Mouse (Mus musculus) heart, embryonic 10.5 days (tissue): Measurements from ENCODE around the gene Gm4312. TPM values are rescaled to one million over a fixed set of nuclear protein-coding genes. Genes with fewer than 3 reads are reported as not detected.
"Not testable (repeated sequence)": the region's sequence is repeated elsewhere in the genome, so short reads cannot be mapped to it uniquely, and the experiment has no call there.

Experiments
- DNase-seq: peaks from one replicate; pipeline ENCODE4 v3.0.0-alpha.2; 2017; ENCODE audit warnings: low spot score
- H3K27ac ChIP-seq: fragments of 300-500 bp; sonication (generic); 2 replicates; pipeline ENCODE4 v1.5.1; 2016; ENCODE audit warnings: mild to moderate bottlenecking
- H3K27me3 ChIP-seq: fragments of 300-500 bp; sonication (generic); 2 replicates; pipeline ENCODE4 v1.6.1; 2016; ENCODE audit warnings: mild to moderate bottlenecking; ENCODE audit not compliant: poor library complexity, insufficient read depth, severe bottlenecking
- H3K36me3 ChIP-seq: fragments of 300-500 bp; sonication (generic); 2 replicates; pipeline ENCODE4 v1.6.1; 2016; ENCODE audit warnings: mild to moderate bottlenecking, moderate library complexity
- H3K4me1 ChIP-seq: fragments of 300-500 bp; sonication (generic); 2 replicates; pipeline ENCODE4 v1.6.1; 2016; ENCODE audit warnings: mild to moderate bottlenecking
- H3K4me3 ChIP-seq: fragments of 300-500 bp; sonication (generic); 2 replicates; pipeline ENCODE4 v1.5.1; 2016; ENCODE audit warnings: mild to moderate bottlenecking, moderate library complexity
- H3K9me3 ChIP-seq: fragments of 300-500 bp; sonication (generic); 2 replicates; pipeline ENCODE4 v1.6.1; 2016; ENCODE audit warnings: mild to moderate bottlenecking, moderate library complexity
- WGBS: fragments of 180-500 bp; shearing (Covaris S2); methylation state at CpG from one replicate; pipeline ENCODE4 v1.1.7; 2016; 5-methylcytosine and 5-hydroxymethylcytosine counted together
- polyA plus RNA-seq: library from polyadenylated mRNA; unstranded; fragments of >200 nt; fragmentation: Nextera tagmentation; extraction: Ambion mirVana; gene quantifications from 2 replicates; pipeline ENCODE4 v1.2.1, GENCODE M21; 2016

The Gm4312 gene
- polyA plus RNA-seq, result not detected in 2 replicates

DNA sequence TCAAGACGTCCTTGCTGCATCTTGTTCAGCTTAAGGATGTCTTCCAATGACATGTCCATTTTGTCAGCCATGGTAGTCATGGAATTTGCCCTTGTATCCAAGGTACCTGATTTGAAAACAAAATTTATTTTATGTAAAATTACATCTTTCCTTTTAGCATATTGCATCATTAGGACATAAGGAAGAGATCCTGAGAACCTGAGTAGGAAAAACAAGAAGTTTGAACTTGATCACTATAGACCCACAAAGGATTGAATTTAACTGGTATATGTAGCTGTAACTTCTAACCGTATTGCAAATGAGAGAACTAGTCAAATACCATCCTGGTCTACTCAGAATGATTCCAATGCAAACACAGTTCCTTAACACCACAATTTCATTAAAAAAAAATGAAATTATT is at the start of gene Gm4312:
Gm4312 (minus strand) TSS at position 101 of the 400 bp plus-strand sequence.
- not testable (repeated sequence) for H3K27me3 ChIP-seq, H3K36me3 ChIP-seq, H3K4me1 ChIP-seq, H3K27ac ChIP-seq, DNase-seq, H3K9me3 ChIP-seq, H3K4me3 ChIP-seq
- WGBS, result no CpG with 5 or more reads among the region's 2 CpGs

- H3K27me3 ChIP-seq, result no peaks in the 10 kb centered on the region
- DNase-seq, result no peak
- H3K9me3 ChIP-seq, result no peaks in the 10 kb centered on the region
- H3K36me3 ChIP-seq, result no peaks in the 10 kb centered on the region
- no peak overlapping the region for H3K27ac ChIP-seq
- H3K4me3 ChIP-seq, result no peak overlapping the region
- 72% methylated on average over 2 of the region's 2 CpGs for WGBS
- no peaks in the 10 kb centered on the region for H3K4me1 ChIP-seq
Measured at GRCm38 (mm10) chr10:100427592-100427991, 45.2 kb upstream of the Gm4312 start.

GRCm38 (mm10) chr10:100415566-100415965 is 33.2 kb upstream of the Gm4312 start:
- H3K9me3 ChIP-seq, result no peaks in the 10 kb centered on the region
- no peaks in the 10 kb centered on the region for H3K36me3 ChIP-seq
- H3K27ac ChIP-seq, result no peak overlapping the region
- no peaks in the 10 kb centered on the region for H3K27me3 ChIP-seq
- H3K4me1 ChIP-seq, result no peaks in the 10 kb centered on the region
- 85% methylated on average over 7 of the region's 7 CpGs for WGBS
- DNase-seq, result no peak
- H3K4me3 ChIP-seq, result no peak overlapping the region

GRCm38 (mm10) chr10:100402301-100402700 is 19.9 kb upstream of the Gm4312 start:
- WGBS, result 81% methylated on average over 6 of the region's 6 CpGs
- not testable (repeated sequence) for H3K27ac ChIP-seq, H3K27me3 ChIP-seq, H3K9me3 ChIP-seq, DNase-seq, H3K4me1 ChIP-seq, H3K4me3 ChIP-seq, H3K36me3 ChIP-seq

DNA sequence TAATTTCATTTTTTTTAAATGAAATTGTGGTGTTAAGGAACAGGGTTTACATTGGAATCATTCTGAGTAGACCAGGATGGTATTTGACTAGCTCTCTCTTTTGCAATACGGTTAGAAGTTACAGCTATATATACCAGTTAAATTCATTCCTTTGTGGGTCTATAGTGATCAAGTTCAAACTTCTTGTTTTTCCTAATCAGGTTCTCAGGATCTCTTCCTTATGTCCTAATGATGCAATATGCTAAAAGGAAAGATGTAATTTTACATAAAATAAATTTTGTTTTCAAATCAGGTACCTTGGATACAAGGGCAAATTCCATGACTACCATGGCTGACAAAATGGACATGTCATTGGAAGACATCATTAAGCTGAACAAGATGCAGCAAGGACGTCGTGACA is 21.3 kb downstream of the Gm4312 start, which contains the start of gene Gm4307:
Gm4307 (plus strand) TSS at position 301 of the 400 bp plus-strand sequence.
- not testable (repeated sequence) for DNase-seq, H3K9me3 ChIP-seq, H3K4me3 ChIP-seq, H3K27ac ChIP-seq, H3K27me3 ChIP-seq, H3K36me3 ChIP-seq, H3K4me1 ChIP-seq
- no CpG with 5 or more reads among the region's 3 CpGs for WGBS

DNA sequence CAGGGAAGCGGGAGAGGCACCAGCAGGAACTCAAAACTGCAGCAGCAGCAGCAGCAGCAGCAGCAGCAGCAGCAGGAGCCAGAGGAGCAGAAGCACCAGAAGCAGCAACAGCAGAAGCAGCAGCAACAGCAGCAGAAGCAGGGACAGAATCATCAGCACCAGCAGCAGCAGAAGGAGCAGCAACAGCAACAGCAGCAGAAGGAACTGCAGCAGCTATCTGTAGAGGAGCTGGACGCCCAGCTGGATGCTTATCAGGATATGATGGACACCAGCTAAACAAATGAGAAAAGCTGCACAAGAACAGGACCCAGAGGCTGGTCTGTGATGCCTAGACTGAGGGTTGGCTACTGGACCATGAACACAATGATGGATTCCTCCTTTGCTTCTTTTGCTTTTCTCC is 25.5 kb downstream of the Gm4312 start:
- not testable (repeated sequence) for H3K9me3 ChIP-seq, H3K27me3 ChIP-seq, H3K27ac ChIP-seq, DNase-seq, H3K4me3 ChIP-seq, H3K36me3 ChIP-seq, H3K4me1 ChIP-seq
- WGBS, result 51% methylated on average over 2 of the region's 2 CpGs

- not testable (repeated sequence) for H3K9me3 ChIP-seq, H3K4me3 ChIP-seq, H3K4me1 ChIP-seq, DNase-seq, H3K27ac ChIP-seq, H3K27me3 ChIP-seq, H3K36me3 ChIP-seq
- WGBS, result no CpG with 5 or more reads among the region's 3 CpGs
Measured at GRCm38 (mm10) chr10:100350793-100351192, 31.6 kb downstream of the Gm4312 start, which contains the start of gene Gm4305. Gene Gm4305 (plus strand): TSS chr10:100351093.

- H3K4me3 ChIP-seq, DNase-seq, H3K36me3 ChIP-seq, H3K27me3 ChIP-seq, H3K27ac ChIP-seq, H3K9me3 ChIP-seq, H3K4me1 ChIP-seq: not testable (repeated sequence)
- WGBS, result no CpG with 5 or more reads among the region's 3 CpGs
Measured at GRCm38 (mm10) chr10:100345672-100346071, 36.7 kb downstream of the Gm4312 start, which contains the start of gene Gm4303. Gene Gm4303 (plus strand): TSS chr10:100345972.

DNA sequence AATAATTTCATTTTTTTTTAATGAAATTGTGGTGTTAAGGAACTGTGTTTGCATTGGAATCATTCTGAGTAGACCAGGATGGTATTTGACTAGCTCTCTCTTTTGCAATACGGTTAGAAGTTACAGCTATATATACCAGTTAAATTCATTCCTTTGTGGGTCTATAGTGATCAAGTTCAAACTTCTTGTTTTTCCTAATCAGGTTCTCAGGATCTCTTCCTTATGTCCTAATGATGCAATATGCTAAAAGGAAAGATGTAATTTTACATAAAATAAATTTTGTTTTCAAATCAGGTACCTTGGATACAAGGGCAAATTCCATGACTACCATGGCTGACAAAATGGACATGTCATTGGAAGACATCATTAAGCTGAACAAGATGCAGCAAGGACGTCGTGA is 41.8 kb downstream of the Gm4312 start, which contains the start of gene Gm4302:
Gm4302 (plus strand) TSS at position 301 of the 400 bp plus-strand sequence.
- DNase-seq, H3K9me3 ChIP-seq, H3K4me3 ChIP-seq, H3K36me3 ChIP-seq, H3K27me3 ChIP-seq, H3K4me1 ChIP-seq, H3K27ac ChIP-seq: not testable (repeated sequence)
- no CpG with 5 or more reads among the region's 3 CpGs for WGBS

GRCm38 (mm10) chr10:100335376-100335775 is 47.0 kb downstream of the Gm4312 start, which contains the start of gene Gm4301:
Gene Gm4301 (plus strand): TSS chr10:100335676.
- not testable (repeated sequence) for DNase-seq, H3K27ac ChIP-seq, H3K27me3 ChIP-seq, H3K4me1 ChIP-seq, H3K36me3 ChIP-seq, H3K4me3 ChIP-seq, H3K9me3 ChIP-seq
- WGBS, result no CpG with 5 or more reads among the region's 2 CpGs

Other genes starting within 250 kb of the Gm4312 start
- gene Gm4301, start 46.9 kb downstream of the Gm4312 start, polyA plus RNA-seq, result not detected in 2 replicates
- not detected in 2 replicates for gene Gm4302, start 41.7 kb downstream of the Gm4312 start, polyA plus RNA-seq
- gene Gm4303, start 36.6 kb downstream of the Gm4312 start, polyA plus RNA-seq, result not detected in 2 replicates
- gene Gm4305, start 31.5 kb downstream of the Gm4312 start, polyA plus RNA-seq, result not detected in 2 replicates
- not detected in 2 replicates for gene Gm4307, start 21.2 kb downstream of the Gm4312 start, polyA plus RNA-seq
- 23.1 and 25.5 TPM in 2 replicates for gene Tmtc3, start 104.8 kb upstream of the Gm4312 start, polyA plus RNA-seq
- 3.1 and 4.5 TPM in 2 replicates for gene Cep290, start 105.0 kb upstream of the Gm4312 start, polyA plus RNA-seq
- 7.9 and 8.6 TPM in 2 replicates for gene 4930430F08Rik, start 207.9 kb upstream of the Gm4312 start, polyA plus RNA-seq
- not detected in 2 replicates for gene 1700017N19Rik, start 207.9 kb upstream of the Gm4312 start, polyA plus RNA-seq